Mouse (Mus musculus): Measurements from ENCODE around the gene Zc3h10.
"Not testable (repeated sequence)": the region's sequence is repeated elsewhere in the genome, so short reads cannot be mapped to it uniquely, and the experiment has no call there.

Zc3h10 gene

GRCm38 (mm10) chr10:128547361-128548032 lies at the start of gene Zc3h10:
TSS of gene Zc3h10 (minus strand) at chr10:128547774.
- DNase-seq: peak; percentile 92

GRCm38 (mm10) chr10:128592797-128593196 lies 45.2 kb upstream of the Zc3h10 start:
- no peak for DNase-seq

- DNase-seq: no peak
Observed at GRCm38 (mm10) chr10:128591436-128591835, 43.9 kb upstream of the Zc3h10 start.

GRCm38 (mm10) chr10:128590193-128590690 lies 42.7 kb upstream of the Zc3h10 start:
- DNase-seq: peak; percentile 64

DNA sequence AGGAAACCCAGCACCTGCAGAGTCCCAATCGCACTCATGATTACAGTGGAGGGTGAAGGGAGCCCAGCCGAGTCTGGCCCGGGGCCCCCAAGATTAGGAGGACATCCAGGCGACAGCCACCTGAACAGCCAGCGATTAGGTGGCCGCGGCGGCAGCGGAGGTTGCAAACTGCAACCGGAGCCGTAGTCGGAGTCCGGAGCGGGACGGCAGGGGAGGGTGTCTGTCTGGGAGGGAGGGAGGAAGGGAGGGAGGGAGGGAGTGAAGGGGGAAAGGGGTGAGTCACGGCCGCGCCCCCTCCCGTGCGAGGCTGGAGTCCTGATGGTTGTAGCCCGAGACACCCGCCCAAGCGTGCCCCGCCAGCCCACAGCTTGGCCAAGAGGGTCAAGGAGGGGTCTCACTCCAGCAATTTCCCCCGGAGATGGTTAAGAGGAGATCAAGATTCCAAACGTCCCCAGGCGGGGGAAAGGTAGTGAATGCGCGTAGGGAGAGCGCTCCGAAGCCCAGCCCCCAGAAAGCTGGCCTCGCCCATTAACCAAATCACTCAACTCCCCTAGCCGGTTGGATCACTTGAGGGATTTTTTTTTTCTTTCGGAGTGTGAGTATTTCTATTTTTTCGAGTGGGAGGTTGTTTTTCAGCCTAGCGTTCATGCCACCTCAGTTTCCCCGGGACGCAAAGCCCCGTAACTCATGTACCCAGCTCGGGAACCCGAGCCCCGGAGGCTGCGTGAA lies 42.1 kb upstream of the Zc3h10 start, which contains the start of gene Erbb3:
TSS of gene Erbb3 (minus strand) at position 189 of the 729 bp plus-strand sequence.
- peak; percentile 36 for DNase-seq

DNA sequence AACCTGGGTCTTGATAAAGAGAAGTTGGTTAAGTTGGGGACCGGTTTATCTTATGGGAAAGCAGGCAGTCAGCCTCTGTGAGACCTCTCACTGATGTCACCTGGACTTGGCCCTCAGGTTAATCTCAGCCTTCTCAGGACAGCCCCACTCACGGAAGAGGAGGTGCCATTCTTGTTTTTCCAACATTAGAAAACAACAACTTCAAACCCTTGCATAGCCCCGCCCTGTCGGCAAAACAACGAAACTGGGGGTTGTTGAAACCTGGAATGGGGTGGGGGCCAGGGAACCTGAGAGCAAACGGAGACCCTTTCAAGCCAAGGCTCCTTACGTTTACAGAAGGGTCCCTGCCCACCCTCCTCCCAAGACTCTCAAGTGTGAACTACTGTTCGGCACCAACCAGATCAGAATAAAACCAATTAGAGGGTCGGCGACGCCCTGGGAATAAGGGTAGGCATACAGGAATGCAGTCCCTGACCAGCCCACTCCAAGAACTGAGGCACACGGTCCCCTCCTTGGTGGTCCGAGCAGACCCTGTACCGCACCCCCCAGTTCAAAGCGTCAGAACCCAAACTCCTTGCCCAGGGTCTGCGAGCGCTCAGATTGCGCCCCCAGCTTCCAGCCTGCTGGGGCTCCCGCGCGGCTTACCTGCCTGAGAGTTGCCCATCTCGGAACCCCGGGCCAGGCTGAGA lies 41.3 kb upstream of the Zc3h10 start:
- DNase-seq: no peak

GRCm38 (mm10) chr10:128588136-128588535 lies 40.6 kb upstream of the Zc3h10 start:
- DNase-seq: no peak

DNA sequence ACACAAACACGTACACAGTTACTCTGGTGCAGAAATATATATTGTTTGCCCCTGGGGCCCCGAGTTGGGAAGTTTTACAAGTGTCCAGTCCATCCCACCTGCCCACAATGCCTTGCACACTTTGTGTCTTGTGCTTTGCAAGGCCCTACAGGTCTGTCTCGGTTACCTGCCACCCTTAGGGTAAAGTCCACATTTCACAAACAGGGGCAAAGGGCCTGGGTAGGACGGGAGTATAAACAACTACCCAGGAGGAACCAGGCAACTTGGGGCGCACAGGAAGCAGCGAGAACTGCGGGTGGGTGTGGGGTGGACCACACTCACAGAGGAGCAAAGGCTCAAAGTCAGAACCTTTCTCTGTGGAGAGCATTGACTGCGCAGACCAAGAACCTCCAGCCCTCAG lies 40.1 kb upstream of the Zc3h10 start:
- no peak for DNase-seq

DNA sequence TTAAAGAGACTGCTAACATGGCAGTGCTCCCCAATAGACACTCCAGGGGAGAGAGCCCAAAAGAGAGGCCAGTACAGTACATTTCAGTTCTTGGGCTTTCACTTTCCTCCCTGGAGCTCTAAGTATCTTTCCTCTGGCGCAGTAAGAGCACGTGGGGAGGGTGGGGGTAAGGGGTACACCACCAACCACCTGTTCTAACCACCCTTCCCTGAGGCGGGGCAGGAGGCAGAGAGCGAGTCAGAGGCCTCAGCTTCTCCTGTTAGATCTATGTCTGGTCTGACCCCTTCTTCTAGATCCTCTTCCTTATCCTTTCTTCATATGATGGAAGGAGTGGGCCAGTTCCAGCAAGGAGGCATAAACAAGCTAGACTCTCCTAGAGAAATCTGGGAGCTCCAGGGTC lies 39.5 kb upstream of the Zc3h10 start:
- no peak for DNase-seq

DNA sequence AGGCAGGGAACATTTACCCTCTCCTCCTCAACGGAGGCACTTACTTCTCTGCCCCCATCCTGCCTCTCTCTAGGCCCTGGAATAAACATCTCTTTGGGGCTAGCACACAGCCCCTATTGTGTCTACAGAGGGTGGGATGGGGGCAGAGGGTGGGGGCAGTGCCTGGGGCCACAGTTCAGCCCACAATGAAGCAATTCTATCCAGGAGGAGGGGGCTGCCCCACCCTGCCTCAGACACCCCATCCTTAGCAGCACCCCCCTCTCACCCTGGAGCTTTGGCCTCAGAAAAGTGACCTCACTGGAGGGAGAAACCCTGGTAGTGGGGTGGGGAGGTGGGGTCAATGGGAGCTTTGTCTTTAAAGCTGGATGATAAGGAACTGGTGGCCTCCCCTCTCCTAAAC lies 39.0 kb upstream of the Zc3h10 start:
- no peak for DNase-seq

DNA sequence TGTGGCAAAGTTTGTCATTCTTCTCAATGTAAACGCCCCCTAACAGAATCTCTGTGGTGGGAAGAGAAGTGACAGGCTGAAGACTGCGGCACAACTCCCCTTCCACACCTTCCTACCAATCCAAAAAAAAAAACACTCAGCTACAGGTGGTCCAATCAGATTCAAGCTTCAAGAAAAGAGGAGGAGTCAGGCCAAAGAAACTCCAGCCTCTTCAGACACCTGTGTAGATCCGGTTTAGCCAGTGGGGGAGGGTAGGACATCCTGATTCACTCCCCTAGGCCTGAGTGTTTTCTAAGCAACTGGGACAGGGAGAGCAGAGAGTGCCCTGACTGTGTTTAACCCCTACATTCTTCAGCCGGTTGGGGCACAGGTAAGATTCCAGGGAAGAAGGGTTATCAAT lies 36.8 kb upstream of the Zc3h10 start:
- DNase-seq: no peak

GRCm38 (mm10) chr10:128583644-128584043 lies 36.1 kb upstream of the Zc3h10 start:
- DNase-seq: peak; percentile 45

- no peak for DNase-seq
Observed at GRCm38 (mm10) chr10:128579731-128580130, 32.2 kb upstream of the Zc3h10 start.

- DNase-seq: no peak
Observed at GRCm38 (mm10) chr10:128579298-128579697, 31.7 kb upstream of the Zc3h10 start.

GRCm38 (mm10) chr10:128578330-128578729 lies 30.8 kb upstream of the Zc3h10 start:
- DNase-seq: no peak

DNA sequence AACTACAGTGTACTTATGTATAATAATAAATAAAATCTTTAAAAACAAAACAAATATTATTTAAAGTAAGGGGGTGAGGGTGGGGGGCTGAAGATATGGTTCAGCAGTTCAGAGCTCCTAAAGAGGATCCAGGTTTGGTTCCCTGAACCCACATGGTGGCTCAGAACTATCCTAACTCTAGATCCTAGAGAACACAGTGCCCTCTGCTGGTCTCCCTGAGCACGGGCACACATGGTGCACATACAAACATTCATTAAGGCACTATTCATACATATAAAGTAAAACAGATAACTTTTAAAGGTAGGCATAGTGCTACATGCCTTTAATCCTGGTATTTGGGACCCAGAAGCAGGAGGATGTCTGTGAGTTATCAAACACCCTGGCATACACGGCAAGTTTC lies 27.5 kb upstream of the Zc3h10 start:
- no peak for DNase-seq

- peak; percentile 97 for DNase-seq
Observed at GRCm38 (mm10) chr10:128565788-128566531, 18.4 kb upstream of the Zc3h10 start, which contains the start of gene Pa2g4. TSS of gene Pa2g4 (minus strand) at chr10:128565987.

DNA sequence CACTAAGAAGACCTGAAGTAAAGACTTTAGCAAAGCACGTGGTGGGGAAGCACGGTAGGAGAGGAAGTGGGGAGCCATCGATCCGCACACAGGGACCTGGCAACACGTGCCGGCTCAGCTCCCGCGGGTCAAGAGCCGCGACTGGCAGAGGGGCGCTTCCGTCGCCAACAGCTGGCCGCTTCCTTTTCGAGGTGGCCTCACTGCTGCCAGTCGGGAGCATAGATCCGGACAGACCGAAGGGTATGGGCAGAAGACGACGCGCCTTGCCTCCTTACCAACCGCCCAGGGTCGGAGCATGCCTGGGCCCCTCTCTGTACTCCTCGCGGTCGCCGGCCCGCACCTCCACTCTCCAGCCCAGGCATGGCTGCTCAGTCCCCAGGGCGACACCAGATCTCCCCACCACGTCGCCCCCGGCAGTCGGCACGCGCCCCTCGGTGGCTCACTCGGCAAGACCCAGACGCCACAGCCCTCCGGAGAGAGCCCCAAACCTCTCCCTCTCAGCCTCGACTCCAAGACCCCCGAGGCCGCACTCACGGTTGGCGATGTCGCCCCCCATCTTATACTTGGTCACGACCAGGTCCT lies 17.7 kb upstream of the Zc3h10 start:
- peak; percentile 28 for DNase-seq

DNA sequence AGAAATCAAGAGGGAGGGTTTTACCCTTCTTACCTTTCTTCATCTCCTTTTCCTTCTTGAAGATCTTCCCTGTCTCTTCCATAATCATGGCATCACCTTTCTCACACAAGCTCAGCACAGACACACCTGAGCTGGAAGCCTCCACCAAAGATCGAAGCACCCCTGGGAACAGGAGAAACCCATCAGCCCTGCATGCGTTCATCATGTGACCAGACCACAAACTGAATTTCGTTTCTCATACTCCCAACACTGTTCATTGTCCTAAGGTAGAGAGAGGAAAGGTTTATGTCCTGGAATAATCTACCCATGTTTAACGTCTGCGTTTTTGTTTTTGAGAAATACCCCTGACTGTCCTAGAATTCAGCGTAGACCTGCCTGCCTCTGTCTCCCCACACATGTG lies 16.0 kb upstream of the Zc3h10 start:
- no peak for DNase-seq

GRCm38 (mm10) chr10:128556963-128557362 lies 9.4 kb upstream of the Zc3h10 start:
- no peak for DNase-seq

GRCm38 (mm10) chr10:128556286-128556685 lies 8.7 kb upstream of the Zc3h10 start:
- DNase-seq: no peak

- not testable (repeated sequence) for DNase-seq
Observed at GRCm38 (mm10) chr10:128555567-128555966, 8.0 kb upstream of the Zc3h10 start.

All from cerebellum, adult 8-10 months (tissue).